Mouse (Mus musculus) C2C12 (cell line): ENCODE measurements around the gene Ube2r2. TPM values are rescaled to one million over a fixed set of nuclear protein-coding genes. Genes with fewer than 3 reads are reported as not detected.

Source experiments
- H3K27me3 ChIP-seq: one replicate; pipeline ENCODE4 v1.6.1; 2011; ENCODE audit not compliant: control insufficient read depth, insufficient read depth, insufficient read length
- H3K36me3 ChIP-seq: one replicate; pipeline ENCODE4 v1.6.1; 2011; ENCODE audit not compliant: control insufficient read depth, insufficient read depth
- H3K4me3 ChIP-seq: one replicate; pipeline ENCODE4 v1.5.1; 2011; ENCODE audit warnings: mild to moderate bottlenecking, control low read depth; ENCODE audit not compliant: poor library complexity, insufficient read depth, severe bottlenecking
- H3K79me2 ChIP-seq: one replicate; pipeline ENCODE4 v1.6.1; 2011; ENCODE audit not compliant: control insufficient read depth, insufficient read depth
- H3K79me3 ChIP-seq: one replicate; pipeline ENCODE4 v1.6.1; 2011; ENCODE audit warnings: low read depth, control low read depth
- H3ac ChIP-seq: one replicate; pipeline ENCODE3; 2011; ENCODE audit warnings: low read depth; ENCODE audit not compliant: control insufficient read depth, insufficient read length
- CEBPB ChIP-seq: IDR thresholded peaks from one replicate; pipeline ENCODE4 v1.6.1; 2011; ENCODE audit warnings: low read depth, mild to moderate bottlenecking, control low read depth, moderate library complexity
- CTCF ChIP-seq: IDR thresholded peaks from one replicate; pipeline ENCODE4 v1.5.1; 2011; ENCODE audit not compliant: control insufficient read depth, insufficient read depth, insufficient read length
- FOSL1 ChIP-seq: IDR thresholded peaks from one replicate; pipeline ENCODE4 v1.8.0; 2011; ENCODE audit warnings: mild to moderate bottlenecking, low read length; ENCODE audit not compliant: poor library complexity, insufficient read depth, severe bottlenecking
- MAX ChIP-seq: IDR thresholded peaks from one replicate; pipeline ENCODE4 v1.6.1; 2011; ENCODE audit warnings: mild to moderate bottlenecking, control low read depth
- MYOD1 ChIP-seq: IDR thresholded peaks from one replicate; pipeline ENCODE4 v1.6.1; 2011; ENCODE audit warnings: low read depth; ENCODE audit not compliant: control insufficient read depth, insufficient read length
- MYOG ChIP-seq: IDR thresholded peaks from one replicate; pipeline ENCODE4 v1.6.1; 2011; ENCODE audit not compliant: control insufficient read depth, insufficient read length; ENCODE audit errors: extremely low read depth
- USF1 ChIP-seq: IDR thresholded peaks from one replicate; pipeline ENCODE4 v1.6.1; 2011; ENCODE audit warnings: low read depth, mild to moderate bottlenecking, control low read depth, moderate library complexity
- polyA plus RNA-seq: library from polyadenylated mRNA; unstranded; fragments of >200 nt; fragmentation: generic; extraction: Trizol; gene quantifications from one replicate; pipeline ENCODE4 v1.2.1, GENCODE M21; 2012; ENCODE audit warnings: missing spikeins

The Ube2r2 gene
- polyA plus RNA-seq, 1 experiment = 49.1 TPM

DNA sequence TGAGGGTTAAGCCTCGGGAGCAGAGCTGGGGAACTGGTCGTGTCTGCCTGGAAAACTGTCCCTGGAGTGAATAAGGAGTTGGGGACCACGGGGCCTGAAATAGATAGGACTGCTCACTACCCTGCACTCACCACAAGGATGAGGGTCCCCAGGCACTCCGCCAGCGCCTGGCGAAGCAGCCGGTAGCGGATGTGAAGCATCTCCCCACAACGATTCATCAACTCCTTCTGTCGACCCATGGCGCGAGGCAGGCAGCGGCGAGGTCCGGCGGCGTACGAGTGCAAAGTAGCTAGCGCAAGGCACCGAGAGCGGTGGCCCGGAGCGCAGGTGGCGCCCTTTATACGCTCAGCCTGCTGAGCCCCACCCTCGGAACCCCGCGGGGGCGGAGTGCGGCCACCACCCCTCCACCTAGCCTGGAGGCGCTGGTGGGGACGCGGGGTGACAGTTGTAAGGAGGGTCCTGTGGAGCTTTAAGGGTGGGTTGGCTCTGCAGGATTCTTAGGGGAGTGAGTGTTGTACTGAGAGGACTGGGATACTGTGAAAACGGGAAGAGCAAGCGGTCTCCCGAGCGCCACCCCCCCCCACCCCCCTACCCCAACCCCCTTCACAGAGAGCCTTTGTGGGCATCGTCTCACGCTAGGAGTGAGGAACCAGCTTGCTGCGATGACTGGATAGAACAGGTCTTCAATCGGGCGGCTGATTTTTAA lies 37.5 kb upstream of the Ube2r2 start, which contains the start of gene Aqp3:
Gene Aqp3, minus strand, starts transcription at position 313 of the 706 bp plus-strand sequence.
- no peak within 1 kb of the TSS for H3ac ChIP-seq
- peaks cover 3% of the 10 kb centered on the region for H3K27me3 ChIP-seq
- no peaks in the 10 kb centered on the region for H3K79me2 ChIP-seq
- H3K4me3 ChIP-seq = no peak within 1 kb of the TSS
- H3K36me3 ChIP-seq = no peaks in the 10 kb centered on the region
- TF ChIP-seq USF1 (no peak), MAX (no peak), MYOD1 (no peak), MYOG (no peak), FOSL1 (no peak), CEBPB (no peak), CTCF (no peak)
- no peaks in the 10 kb centered on the region for H3K79me3 ChIP-seq

DNA sequence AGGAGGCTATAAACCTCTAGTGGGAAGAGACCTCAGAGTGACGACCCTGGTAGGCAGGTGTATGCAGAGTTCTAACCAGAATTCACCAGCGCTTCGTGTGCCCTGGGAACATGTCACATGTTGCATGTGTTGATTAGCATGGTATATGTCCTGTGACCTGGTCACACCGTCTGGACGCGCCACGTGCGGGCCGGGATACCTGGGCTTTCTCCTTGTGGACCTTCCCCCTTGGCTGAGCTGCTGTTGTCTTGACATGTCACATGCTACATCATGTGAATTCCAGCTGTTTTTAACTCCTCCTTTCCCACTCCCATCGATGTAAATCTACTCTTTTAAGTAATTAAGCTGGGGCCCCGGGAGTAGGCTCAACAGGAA lies 37.0 kb upstream of the Ube2r2 start:
- H3K79me3 ChIP-seq = no peaks in the 10 kb centered on the region
- no peak overlapping the region for H3ac ChIP-seq
- H3K27me3 ChIP-seq = peaks cover 3% of the 10 kb centered on the region
- H3K4me3 ChIP-seq = no peak overlapping the region
- no peaks in the 10 kb centered on the region for H3K36me3 ChIP-seq
- TF ChIP-seq MYOG (no peak), CTCF (no peak), USF1 (no peak), MAX (no peak), FOSL1 (no peak), MYOD1 (no peak)
- H3K79me2 ChIP-seq = no peaks in the 10 kb centered on the region

DNA sequence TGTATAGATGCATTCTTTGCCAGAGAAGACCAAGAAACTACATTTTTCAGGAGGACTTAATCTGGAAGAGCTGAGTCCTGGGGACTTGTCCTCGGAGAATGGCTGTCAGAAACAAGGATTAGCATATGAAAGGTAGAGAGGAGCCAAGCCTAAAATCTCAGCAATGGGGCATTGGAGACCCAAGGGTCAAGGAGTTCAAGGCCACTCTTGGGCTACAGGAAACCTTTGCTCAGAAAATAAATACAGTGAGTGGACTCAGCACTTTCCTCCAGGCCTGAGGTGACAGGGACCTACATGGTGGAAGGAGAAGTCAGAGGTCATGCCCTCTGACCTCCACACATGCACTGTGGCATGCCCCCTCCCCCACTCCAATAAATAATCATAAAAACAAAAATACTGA lies 34.6 kb upstream of the Ube2r2 start:
- Histone ChIP-seq H3ac (no peak overlapping the region), H3K79me3 (no peaks in the 10 kb centered on the region), H3K36me3 (no peaks in the 10 kb centered on the region), H3K4me3 (no peak overlapping the region), H3K79me2 (no peaks in the 10 kb centered on the region), H3K27me3 (peaks cover 3% of the 10 kb centered on the region)
- no peak for TF ChIP-seq MAX
- no peak for TF ChIP-seq CEBPB
- no peak for TF ChIP-seq CTCF
- TF ChIP-seq USF1 = no peak
- no peak for TF ChIP-seq FOSL1
- TF ChIP-seq MYOD1 = no peak
- TF ChIP-seq MYOG = no peak

DNA sequence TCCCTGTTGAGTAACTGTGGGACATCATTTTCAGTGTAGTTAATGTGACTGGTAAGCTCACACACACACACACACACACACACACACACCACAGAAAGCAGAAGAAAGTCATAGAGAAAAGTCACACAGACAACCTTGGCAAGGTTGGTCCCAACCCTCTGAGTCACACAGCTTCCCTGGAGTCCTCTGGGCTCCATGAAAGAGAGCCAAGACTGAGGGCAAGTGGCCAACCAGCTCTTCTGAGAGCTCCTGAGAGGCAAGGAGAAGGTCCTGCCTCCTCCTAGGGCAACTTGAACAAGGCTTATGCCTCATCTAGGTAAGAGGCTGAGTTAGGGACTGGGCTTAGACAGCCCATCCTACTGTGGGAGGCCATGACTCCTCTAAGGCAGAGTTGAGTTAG lies 32.6 kb upstream of the Ube2r2 start:
- TF ChIP-seq MAX (no peak), MYOG (no peak), CEBPB (no peak)
- Histone ChIP-seq H3K79me2 (no peaks in the 10 kb centered on the region), H3ac (no peak overlapping the region), H3K36me3 (no peaks in the 10 kb centered on the region), H3K4me3 (no peak overlapping the region), H3K79me3 (no peaks in the 10 kb centered on the region), H3K27me3 (peaks cover under 1% of the 10 kb centered on the region)

DNA sequence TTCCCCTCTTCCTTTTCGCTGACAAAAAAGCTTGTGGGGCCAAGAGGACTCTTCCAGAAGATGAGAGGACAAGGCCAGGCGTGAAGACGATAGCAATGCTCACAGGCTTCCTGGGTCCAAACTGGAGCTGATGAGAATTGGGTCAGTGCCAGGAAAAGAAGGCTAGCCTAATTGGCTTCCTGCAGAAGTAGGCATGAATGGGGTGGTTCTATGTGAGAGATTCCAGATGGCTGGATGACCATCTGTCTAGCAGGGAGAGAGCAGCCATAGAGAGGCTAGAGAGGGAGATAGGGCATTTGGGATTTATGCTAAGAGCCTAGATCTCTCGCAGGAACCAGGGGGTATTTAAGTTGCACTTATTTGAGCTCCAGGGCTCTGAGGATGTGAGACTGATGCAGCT lies 28.1 kb upstream of the Ube2r2 start:
- no peaks in the 10 kb centered on the region for H3K79me2 ChIP-seq
- H3ac ChIP-seq = no peak overlapping the region
- H3K27me3 ChIP-seq = no peaks in the 10 kb centered on the region
- TF ChIP-seq MYOD1 (no peak), MAX (no peak), CEBPB (no peak), USF1 (no peak), MYOG (no peak), FOSL1 (no peak), CTCF (no peak)
- no peaks in the 10 kb centered on the region for H3K36me3 ChIP-seq
- H3K4me3 ChIP-seq = no peak overlapping the region
- H3K79me3 ChIP-seq = no peaks in the 10 kb centered on the region

DNA sequence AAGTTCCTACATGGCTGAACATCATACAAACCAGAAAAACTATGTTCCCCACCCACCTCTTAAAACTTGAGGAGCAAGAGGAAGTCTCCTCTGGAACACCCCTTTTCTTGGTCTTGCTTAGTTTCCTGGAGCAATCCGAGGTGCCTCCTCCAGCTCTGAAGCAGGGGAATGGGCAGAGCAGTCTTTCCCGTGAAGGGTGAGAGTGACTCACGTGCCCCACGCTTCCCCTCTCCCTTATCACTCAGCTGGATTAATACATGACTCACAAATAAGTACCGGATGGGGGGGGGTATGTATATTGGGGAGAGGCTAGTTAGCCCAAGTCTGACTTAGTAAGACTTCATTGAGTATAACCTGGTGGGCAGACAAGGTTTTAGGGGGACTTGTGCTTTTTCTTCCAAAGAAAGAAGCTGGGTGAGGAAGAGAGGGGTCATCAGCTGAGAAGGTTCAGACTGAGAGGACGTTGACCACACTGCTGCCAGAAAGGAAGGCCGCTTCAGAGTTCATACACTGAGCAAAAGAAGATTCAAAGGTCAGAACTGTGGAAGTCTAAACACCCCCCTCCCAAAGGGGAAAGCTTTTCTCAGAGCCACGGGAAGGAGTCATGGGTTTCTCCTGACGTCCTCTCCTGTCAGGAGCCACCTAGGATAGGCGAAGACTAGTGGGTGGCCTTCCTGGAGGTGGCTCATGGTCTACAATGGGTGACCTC lies 26.7 kb upstream of the Ube2r2 start:
- H3ac ChIP-seq = no peak overlapping the region
- no peaks in the 10 kb centered on the region for H3K79me3 ChIP-seq
- H3K36me3 ChIP-seq = peaks cover 4% of the 10 kb centered on the region
- TF ChIP-seq FOSL1 (no peak), MAX (no peak), CEBPB (no peak), USF1 (peak; percentile 48), CTCF (no peak), MYOG (no peak)
- H3K79me2 ChIP-seq = no peaks in the 10 kb centered on the region
- no peaks in the 10 kb centered on the region for H3K27me3 ChIP-seq
- H3K4me3 ChIP-seq = no peak overlapping the region
